Mouse (Mus musculus) adrenal gland, adult (tissue): ENCODE measurements around the gene Zfp68.
A peak's percentile ranks its signal among the peaks of the same experiment; 100 is the strongest.
"Not testable (repeated sequence)": the region's sequence is repeated elsewhere in the genome, so short reads cannot be mapped to it uniquely, and the experiment has no call there.

Experiments used
- DNase-seq, 2 experiments: peaks; one replicate each; pipeline ENCODE4 v3.0.0; 2022 to 2023; ENCODE audit warnings: low spot score in 1 of 2; ENCODE audit not compliant: inconsistent age in 2 of 2

Gene Zfp68

DNA sequence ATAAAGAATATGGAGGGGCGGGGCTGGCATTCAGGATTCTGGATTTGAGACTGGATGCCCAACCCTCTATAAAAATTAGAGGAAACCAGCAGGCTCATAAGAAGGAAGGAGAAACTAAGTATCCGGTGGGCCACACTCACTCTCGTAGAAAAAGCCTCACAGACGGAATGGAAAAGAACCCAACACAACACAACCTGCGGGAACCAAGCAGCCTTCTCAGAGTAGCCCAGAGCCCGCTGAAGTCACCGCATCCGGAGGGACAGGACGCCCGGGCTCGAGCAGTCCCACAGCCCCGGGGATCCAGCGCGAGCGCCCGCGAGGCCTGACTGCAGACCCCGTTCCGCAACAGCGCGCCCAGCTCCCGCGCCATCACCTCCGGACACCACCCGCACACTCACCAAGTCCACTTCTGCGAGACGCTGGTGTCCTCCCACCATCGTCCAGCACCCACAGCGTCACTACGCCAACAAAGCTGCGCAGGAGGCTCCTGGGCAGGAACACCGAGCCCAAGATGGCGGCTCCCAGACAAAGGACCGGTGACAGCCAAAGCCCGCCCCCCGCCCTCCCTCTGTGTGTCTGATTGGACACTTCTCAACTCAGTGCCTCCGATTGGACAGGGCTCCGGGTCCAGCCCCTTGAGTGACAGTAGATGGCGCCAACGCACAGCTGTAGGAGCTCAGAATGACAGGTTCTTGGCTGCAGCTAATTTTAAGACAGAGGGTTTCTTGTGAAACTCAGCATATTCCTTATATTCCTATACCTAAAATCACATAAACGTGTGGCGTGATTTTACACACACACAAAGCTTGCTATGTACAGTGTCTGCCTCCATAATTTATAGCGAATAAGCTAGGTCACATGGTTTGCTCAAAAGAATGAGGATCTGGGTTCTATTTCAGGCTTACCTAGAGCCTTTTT lies at the start of gene Zfp68:
TSS of gene Zfp68 (minus strand) at position 551 of the 918 bp plus-strand sequence.
- DNase-seq: peak; percentile 93 to 97

DNA sequence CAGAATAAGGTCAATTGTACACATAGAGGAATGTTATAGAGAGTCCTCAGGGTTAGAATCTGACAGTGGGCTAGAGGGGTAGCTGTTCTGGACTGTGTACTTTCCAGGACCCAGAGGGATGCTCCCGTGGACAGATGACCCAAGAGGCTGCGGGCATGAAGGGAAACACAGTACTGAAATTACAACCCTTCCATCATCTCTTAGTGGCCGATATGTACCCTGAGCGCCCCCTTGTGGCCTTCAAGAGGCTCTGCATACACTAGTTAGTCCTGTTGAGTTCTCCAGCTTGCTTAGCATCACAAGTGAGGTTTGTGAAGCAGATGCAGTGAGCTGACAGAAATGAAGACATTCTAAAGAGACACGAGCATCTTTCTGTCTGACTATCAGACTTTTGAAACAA lies 39.4 kb upstream of the Zfp68 start:
- peak; percentile 30 to 70 for DNase-seq

DNA sequence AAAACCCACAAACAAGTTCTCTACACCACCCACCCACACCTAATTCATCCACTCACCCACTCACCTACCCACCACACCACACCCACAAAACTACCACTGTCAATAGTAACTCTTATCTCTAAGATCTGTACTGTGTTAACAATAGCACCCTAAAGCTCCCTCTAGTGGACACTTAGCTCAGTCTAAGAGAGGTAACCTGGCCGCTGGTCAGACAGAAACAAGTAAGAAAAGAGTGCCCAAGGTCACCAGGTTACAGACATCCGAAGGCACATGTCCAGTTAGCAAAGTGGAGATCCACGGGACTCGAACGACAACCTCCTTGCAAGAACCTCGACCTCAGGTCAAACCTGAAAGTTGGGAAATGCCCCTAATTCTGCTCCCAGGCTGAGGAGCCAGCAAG lies 38.3 kb upstream of the Zfp68 start:
- DNase-seq: peak; percentile 14 to 78

DNA sequence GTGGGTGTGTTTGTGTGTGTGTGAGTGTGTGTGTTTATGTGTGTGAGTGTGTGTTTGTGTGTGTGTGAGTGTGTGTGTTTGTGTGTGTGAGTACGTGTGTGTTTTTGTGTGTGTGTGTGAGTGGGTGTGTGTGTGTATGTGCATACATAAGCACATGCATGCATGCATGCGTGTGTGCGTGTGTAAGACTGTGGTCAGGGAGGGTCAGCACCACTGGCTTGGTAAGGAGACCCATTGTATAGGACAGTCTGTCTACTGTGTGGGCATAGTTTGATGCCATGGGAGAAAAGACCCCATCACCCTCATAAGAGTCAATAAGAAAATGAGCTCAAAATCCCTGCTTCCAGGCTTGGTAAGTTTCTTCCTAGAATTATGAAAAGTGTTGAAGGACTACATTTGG lies 37.8 kb upstream of the Zfp68 start:
- no peak for DNase-seq

DNA sequence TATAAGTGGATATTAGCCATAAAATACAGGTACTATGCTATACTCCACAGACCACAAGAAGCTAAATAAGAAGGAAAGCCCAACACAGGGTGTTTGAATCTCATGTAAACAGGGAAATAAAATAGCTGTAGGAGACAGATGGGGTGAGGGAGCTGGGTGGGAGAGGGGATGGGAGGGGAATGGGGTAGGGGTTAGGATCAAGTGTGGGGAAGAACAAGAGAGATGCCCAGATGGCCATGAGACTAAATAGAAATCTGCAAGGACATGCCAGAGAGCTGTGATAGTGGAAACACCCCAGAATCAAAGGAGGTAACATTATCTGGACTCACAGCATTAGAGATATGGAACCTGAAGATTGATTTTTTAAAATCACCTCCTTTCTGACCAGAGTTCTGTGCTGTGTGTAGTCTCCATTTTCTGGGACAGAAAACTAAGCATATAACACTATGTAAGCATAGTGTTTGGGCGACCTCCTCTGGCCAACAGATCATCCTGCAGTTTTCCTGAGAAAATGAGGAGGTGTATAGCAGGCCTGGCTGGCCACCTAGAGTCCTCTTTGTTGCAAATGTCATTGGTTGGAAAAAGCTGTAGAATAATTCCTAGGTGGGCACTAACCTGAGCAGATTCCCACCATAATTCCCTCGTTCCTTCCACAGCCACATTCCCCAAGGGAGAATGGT lies 37.1 kb upstream of the Zfp68 start:
- DNase-seq: peak; percentile 23 to 68

DNA sequence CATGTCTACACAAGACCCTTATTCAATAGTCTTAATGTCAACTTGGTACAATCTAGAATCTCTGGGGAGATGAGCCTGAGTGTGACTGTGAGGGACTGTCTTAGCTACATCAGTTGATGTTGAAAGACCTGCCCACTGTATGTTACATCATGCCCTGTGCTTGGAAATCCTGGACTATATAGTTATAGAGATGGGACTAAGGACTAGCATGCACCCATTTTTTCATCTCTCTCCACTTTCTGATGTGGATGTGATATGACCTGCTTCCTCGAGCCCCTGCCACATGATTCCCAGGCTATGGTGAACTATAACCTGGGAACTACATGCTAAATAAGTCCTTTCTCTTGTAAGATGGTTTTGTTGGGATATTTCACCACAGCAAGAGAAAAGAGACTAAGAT lies 33.4 kb upstream of the Zfp68 start:
- DNase-seq: no peak

DNA sequence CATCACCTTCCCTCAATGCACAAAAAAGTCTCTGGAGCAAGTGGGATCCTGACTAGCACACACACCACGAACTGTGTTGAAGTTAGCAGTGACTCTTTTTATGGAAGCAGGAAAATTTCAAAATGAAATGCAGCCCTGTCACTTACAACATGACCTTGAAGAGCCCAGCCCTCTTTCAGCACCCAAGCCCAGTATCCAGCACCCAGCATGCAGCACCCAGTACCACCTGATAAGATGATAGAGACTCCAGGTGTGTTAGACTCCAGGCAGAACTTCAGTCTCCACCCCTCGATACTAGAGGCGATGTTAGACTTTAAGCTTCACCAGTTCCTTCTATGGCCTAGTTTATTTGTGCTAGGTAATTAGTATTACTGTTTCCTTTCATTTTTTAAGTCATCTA lies 22.2 kb upstream of the Zfp68 start:
- no peak for DNase-seq

DNA sequence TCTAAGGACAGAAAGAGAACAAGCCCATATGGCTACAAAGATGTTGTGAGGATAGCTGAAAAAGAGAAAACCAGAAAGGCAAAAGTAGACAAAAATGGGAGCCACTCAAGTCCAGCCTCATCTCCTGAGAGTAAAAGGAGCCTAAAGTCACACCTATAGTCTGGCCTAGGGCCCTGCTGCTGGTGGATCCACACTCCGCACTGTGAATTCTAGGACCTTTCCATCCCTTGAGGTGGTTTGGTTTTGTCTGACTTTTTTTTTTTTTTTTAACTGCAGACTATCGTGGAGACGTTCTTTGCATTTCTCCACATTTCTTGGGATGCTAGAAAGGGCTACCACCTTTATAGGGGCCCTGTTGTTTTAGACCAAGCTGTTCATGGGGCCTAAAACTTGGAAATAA lies 21.5 kb upstream of the Zfp68 start:
- no peak for DNase-seq

DNA sequence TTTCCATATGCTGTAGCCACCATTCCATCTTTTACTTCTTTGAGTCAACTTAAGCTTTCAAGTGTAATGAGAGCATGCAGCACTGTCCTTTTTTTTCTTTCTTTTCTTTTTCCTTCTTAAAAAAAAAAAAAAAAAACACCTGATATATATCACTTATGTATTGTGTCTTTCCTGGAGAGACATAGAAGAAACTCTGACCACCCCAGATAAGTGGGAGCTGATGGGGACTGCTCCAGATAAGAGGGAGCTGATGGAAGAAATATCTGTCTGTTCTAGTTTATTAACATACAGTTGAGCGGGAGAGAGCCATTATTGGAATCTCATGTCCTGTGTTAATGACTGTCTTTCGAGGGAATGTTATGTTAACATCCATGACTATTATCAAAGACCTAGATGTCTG lies 16.9 kb upstream of the Zfp68 start:
- no peak for DNase-seq

DNA sequence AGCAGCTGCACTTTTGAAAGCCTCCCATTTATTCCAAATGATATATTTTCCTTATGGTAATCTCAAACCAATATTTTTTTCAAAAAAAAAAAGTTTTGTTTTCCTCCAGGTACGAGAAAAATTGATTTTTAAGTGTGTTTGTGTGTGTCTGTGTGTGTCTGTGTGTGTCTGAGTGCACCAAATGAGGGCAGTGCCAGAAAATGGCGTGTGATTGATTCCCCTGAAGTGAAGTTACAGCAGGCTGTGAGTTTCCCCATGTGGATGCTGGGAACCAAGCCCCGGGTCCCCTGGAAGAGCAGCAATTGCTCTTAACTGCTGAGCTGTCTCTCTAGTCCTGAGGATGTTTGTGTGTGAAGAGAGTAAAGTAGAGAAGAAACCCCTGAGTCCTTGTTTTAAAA lies 3.9 kb upstream of the Zfp68 start:
- DNase-seq: no peak

DNA sequence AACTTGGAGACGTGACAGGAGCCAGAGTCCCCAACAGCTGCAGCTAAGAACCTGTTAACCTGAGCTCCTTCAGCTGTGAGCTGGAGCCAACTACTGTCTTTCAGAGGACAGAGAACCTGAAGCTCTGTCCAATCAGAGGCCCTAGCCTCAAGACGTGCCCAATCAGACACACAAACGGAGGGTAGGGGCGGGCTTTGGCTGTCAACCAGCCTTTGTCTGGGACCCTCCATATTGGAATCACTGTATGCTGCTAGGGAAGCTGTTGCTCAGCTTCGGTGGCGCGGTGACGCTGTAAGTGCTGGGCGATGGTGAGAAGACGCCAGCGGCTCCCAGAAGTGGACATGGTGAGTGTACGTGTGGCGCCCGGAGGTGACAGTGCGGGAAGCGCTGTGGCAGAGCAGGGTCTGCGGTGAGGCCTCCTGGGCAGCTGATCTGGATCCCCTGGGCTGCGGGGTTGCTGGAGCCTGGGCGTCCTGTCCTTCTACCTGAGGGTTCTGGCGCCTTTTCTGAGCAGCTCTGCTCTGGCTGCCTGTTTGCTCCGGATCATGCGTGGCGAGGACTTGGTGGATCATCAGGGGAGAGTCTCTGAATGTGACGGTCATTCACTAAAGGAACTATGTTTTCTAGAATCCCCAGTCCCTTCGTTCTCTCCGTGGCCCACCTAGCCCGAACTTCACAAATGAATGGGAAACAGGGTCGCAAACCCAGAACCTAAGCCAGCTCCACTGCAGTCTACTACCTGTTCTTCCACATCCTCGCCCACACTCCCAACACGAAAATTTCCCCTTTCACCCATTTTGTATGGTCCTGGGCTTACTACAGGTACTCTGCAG lies 3.3 kb upstream of the Zfp68 start, which contains the start of gene A430033K04Rik:
TSS of gene A430033K04Rik (plus strand) at position 215 of the 833 bp plus-strand sequence.
- peak; percentile 93 to 98 for DNase-seq

DNA sequence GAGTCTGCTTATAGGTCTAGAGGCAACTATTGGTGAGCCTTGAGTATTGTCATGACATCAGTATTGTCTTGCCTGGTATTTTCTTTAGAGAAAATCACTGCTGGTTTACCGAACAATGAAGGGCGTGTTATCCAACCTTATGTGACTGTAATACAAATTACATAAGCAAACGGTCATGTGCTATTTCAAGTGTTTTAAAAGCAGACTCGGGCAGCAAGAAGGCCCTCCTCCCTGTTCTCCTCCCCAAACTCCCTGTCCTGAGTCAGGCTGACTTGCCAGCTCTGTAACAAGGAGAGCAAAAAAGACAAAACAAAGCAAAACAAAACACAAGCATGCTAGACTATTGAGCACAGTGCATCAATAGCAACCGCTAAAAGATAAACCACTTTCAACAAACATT lies 1.3 kb upstream of the Zfp68 start:
- no peak for DNase-seq

DNA sequence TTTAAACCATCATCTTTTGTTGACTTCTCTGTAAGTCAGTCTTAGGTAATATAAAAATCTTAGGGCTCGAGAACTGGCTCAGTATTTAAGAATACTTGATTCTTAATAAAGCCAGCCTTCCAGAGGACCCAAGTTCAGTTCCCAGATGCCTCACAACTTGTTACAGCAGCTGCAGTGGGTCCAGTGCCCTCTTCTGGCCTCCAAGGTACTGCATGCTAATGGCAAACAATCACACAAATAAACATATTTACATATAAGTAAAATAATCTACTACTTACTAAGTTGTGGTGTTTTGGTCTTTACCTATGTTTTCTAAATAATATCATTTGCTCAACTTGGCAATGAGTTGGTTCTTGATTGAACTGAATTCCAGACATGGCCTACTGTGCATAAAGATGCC lies 1.2 kb downstream of the Zfp68 start:
- no peak for DNase-seq

DNA sequence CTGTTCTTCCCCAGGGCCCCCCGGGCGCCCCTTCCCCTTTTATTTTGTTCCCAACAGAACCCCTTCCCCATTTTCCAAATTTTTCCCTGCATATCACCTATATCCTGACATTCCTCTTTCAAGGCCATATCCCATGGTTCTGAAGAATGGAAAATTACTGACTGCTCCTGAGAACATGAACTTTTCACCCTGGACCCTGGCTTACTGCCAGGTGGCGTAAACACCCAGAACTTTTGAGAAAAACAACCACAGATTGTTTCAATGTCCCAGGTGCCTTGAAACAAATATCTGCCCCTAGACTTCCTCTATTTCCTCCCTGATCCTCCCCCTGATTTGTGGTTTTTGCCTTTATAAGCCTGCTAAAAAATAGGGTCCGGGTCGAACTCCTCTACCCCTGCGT lies 32.2 kb downstream of the Zfp68 start:
- no peak for DNase-seq

DNA sequence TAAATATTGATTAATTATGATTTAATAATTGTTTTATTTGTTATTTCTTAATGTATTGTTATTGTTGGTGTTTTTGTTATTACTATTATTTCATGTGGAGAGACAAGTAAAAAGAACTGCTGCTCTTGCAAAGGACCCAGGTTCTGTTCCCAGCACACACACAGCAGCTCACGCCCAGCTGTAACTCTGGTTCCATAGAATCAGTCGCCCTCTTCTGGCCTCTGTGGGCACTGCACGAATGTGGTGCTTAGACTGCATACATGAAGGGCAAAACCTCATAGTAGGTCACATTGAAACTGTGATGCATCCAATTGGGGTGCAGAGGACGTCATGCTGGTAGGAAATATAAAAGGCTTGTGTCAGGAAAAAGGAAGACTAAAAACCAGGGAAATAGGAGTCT lies 47.9 kb downstream of the Zfp68 start:
- DNase-seq: no peak

DNA sequence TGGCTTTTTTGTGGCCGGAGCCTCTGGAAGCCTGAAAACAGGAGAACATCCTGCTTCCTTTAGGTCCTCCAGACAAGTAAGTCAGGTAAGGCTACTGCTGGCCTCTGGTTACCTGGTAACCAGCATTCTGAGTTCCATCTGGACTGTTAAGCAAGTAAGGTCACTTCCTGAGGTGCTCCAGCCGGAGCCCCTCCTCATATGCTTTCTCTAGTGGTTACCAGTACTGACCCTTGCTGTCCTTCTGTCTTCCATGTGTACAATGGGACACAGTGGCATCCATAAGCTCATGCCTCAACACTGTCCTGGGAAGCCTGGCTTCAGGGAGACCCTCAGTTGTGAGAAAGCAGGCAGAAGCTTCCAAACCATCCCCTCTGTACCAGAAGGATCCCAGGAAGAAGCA lies 54.9 kb downstream of the Zfp68 start, which contains the start of gene 1700123K08Rik:
TSS of gene 1700123K08Rik (minus strand) at position 101 of the 400 bp plus-strand sequence.
- DNase-seq: not testable (repeated sequence)
